Mouse (Mus musculus): ENCODE measurements around the gene Syn3. TPM values are rescaled to one million over a fixed set of nuclear protein-coding genes. Genes with fewer than 3 reads are reported as not detected.

Syn3 gene
- polyA plus RNA-seq, 1 experiment: 3.3 TPM

DNA sequence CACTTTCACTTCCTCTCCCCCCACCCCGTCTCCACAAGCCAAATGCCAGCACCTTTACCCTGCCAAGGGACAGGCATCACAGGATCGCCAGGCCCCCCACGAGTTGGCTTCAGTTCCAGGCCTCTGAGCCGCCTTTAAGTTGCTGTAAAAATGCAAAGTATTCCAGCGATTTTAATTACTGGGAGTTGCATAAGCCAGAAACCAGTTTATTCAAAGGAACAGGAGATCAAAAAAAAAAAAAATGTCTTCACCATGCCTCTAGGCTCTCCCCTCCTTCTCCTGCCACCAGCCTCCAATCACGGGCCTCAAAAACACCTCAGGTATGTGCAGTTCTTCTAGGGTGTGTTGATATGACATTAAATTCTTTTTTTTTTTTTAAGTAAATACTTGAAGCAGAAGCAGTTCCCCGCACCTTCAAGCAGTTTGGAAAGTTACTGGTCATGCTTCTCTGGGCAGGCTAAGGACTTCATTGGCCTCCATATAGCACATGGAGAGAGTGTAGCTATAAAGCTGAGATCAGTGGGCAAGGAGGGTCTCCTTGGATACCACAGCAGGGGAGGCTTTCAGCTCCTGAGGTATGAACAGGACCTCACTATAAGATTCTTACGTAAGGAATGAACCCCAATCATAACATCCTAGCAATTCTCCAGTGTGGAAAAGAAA is 208.5 kb downstream of the Syn3 start:
- no peak overlapping the region for H3K4me3 ChIP-seq (ENCODE audit: insufficient read depth, low read depth, low read length)
- TF ChIP-seq CTCF (conservative IDR thresholded peaks at IDR 0.05; ENCODE audit: insufficient read depth, insufficient read length, low read depth, low read length): no peak
- no peak for TF ChIP-seq POLR2A (IDR thresholded peaks at IDR 0.05; ENCODE audit: low read depth, low read length)
- WGBS: 27% methylated on average over 8 of the region's 8 CpGs
- H3K27ac ChIP-seq (ENCODE audit: insufficient read depth, low read depth, low read length): peak overlapping the region; percentile 96
- peak; percentile 93 for DNase-seq
- H3K27me3 ChIP-seq (replicated peaks; ENCODE audit: control insufficient read depth, insufficient read depth, low read length): no peaks in the 10 kb centered on the region
- H3K36me3 ChIP-seq (ENCODE audit: control insufficient read depth, insufficient read depth, low read length): no peaks in the 10 kb centered on the region
- H3K4me1 ChIP-seq (ENCODE audit: control insufficient read depth, insufficient read depth, low read length): peaks cover 18% of the 10 kb centered on the region

DNA sequence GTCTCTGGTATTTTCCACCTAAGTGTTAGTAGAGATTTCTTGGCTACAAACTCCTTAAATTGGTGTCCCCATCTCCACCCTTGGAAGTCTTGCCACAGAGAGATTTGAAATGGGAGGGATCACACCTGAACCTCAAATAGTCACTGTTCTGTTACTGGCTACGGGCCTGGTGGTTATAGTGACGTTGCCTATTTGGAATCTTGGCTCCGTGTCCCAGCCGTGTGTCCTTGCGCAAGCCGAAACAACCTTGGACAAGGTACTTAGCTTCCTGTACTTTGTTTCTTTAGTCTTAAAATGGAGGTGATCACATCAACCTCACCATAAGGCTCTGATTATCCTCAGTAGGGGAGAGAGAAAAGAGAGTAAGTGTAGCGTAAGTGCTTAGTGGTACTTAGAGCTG is 212.2 kb downstream of the Syn3 start:
- Histone ChIP-seq H3K36me3 (ENCODE audit: control insufficient read depth, insufficient read depth, low read length) (no peaks in the 10 kb centered on the region), H3K4me3 (ENCODE audit: insufficient read depth, low read depth, low read length) (no peak overlapping the region), H3K27ac (ENCODE audit: insufficient read depth, low read depth, low read length) (peak overlapping the region; percentile 39), H3K4me1 (ENCODE audit: control insufficient read depth, insufficient read depth, low read length) (peaks cover 7% of the 10 kb centered on the region; the same call in 1 of the 2 replicates), H3K27me3 (replicated peaks; ENCODE audit: control insufficient read depth, insufficient read depth, low read length) (no peaks in the 10 kb centered on the region)
- 67% methylated on average over 7 of the region's 7 CpGs for WGBS
- DNase-seq: peak; percentile 81
- TF ChIP-seq CTCF (conservative IDR thresholded peaks at IDR 0.05; ENCODE audit: insufficient read depth, insufficient read length, low read depth, low read length) (no peak), POLR2A (IDR thresholded peaks at IDR 0.05; ENCODE audit: low read depth, low read length) (no peak)

DNA sequence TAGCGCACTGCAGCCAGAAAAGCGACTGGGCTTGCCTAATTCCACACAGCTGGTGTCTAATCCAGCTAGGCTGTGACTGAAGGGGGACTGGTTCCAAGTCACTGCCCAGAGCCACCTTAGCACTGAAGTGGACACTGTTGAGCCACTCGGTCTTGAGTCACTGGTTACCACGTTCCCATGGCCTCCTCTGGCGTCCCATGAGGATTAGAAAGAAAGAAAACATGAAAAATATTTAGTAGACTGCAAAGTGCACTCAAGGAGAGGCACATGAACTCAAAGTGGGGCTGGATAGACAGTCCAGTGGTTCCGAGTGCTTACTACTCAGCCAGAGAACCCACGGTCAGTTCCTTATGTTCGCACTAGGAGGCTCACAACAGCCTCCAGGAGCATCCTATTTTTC is 217.5 kb downstream of the Syn3 start:
- no peak for DNase-seq
- 85% methylated on average over 8 of the region's 8 CpGs for WGBS
- Histone ChIP-seq H3K27me3 (replicated peaks; ENCODE audit: control insufficient read depth, insufficient read depth, low read length) (no peaks in the 10 kb centered on the region), H3K36me3 (ENCODE audit: control insufficient read depth, insufficient read depth, low read length) (no peaks in the 10 kb centered on the region), H3K27ac (ENCODE audit: insufficient read depth, low read depth, low read length) (no peak overlapping the region), H3K4me1 (ENCODE audit: control insufficient read depth, insufficient read depth, low read length) (no peaks in the 10 kb centered on the region), H3K4me3 (ENCODE audit: insufficient read depth, low read depth, low read length) (no peak overlapping the region)
- TF ChIP-seq POLR2A (IDR thresholded peaks at IDR 0.05; ENCODE audit: low read depth, low read length) (no peak), CTCF (conservative IDR thresholded peaks at IDR 0.05; ENCODE audit: insufficient read depth, insufficient read length, low read depth, low read length) (no peak)

DNA sequence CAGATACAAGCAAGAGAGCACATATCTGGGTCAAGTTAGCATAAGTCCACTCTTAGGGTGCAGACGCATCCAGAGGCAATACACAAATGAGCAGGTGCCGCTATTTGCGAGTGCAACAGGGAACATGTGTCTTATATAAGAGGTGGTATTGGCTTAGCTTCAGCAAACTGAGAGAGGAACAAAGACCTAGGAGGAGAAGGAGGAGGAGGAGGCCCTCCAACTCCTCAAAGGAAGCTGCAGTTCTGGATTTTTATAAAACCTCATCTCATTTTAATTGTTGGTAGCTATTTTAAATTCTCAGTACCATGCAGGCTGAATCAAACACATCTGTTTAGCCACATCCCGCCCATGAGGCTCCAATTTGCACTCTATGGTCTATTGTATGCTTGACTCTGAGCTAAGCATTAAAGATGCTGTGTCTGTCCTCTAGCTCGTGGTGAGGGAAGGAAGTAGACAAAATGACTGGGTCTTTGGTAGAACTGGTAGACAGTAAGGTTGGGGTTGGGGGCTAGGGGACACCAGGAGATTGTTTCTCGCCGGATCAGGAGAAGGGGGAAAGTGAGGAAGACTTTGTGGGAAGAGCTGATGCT is 219.0 kb downstream of the Syn3 start:
- Histone ChIP-seq H3K27me3 (replicated peaks; ENCODE audit: control insufficient read depth, insufficient read depth, low read length) (no peaks in the 10 kb centered on the region), H3K4me1 (ENCODE audit: control insufficient read depth, insufficient read depth, low read length) (no peaks in the 10 kb centered on the region), H3K4me3 (ENCODE audit: insufficient read depth, low read depth, low read length) (no peak overlapping the region), H3K27ac (ENCODE audit: insufficient read depth, low read depth, low read length) (no peak overlapping the region), H3K36me3 (ENCODE audit: control insufficient read depth, insufficient read depth, low read length) (no peaks in the 10 kb centered on the region)
- WGBS: 92% methylated on average over 7 of the region's 7 CpGs
- DNase-seq: no peak
- TF ChIP-seq POLR2A (IDR thresholded peaks at IDR 0.05; ENCODE audit: low read depth, low read length): no peak
- no peak for TF ChIP-seq CTCF (conservative IDR thresholded peaks at IDR 0.05; ENCODE audit: insufficient read depth, insufficient read length, low read depth, low read length)

DNA sequence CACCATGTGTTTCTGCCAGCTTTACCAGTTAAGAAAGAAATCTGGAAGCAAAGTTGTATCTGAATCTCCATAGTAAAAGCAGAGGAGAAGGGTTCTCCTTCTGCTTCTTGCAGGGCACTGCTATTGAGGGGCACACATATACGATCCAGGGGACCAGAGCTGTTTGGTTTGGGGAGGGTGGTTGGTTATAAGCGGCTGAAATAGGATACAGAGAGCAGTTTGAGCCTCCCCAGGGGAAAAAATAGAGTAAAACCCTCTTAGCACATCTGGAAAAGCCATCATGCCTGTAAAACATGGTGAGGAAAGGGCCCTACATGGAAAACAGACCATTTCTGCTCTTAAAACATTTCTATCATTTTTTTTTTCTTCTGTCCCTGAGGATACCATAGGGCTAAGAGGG is 220.2 kb downstream of the Syn3 start:
- Histone ChIP-seq H3K4me3 (ENCODE audit: insufficient read depth, low read depth, low read length) (no peak overlapping the region), H3K27ac (ENCODE audit: insufficient read depth, low read depth, low read length) (no peak overlapping the region), H3K36me3 (ENCODE audit: control insufficient read depth, insufficient read depth, low read length) (no peaks in the 10 kb centered on the region), H3K27me3 (replicated peaks; ENCODE audit: control insufficient read depth, insufficient read depth, low read length) (no peaks in the 10 kb centered on the region), H3K4me1 (ENCODE audit: control insufficient read depth, insufficient read depth, low read length) (no peaks in the 10 kb centered on the region)
- 96% methylated on average over 2 of the region's 2 CpGs for WGBS
- TF ChIP-seq CTCF (conservative IDR thresholded peaks at IDR 0.05; ENCODE audit: insufficient read depth, insufficient read length, low read depth, low read length): no peak
- no peak for TF ChIP-seq POLR2A (IDR thresholded peaks at IDR 0.05; ENCODE audit: low read depth, low read length)
- DNase-seq: no peak

DNA sequence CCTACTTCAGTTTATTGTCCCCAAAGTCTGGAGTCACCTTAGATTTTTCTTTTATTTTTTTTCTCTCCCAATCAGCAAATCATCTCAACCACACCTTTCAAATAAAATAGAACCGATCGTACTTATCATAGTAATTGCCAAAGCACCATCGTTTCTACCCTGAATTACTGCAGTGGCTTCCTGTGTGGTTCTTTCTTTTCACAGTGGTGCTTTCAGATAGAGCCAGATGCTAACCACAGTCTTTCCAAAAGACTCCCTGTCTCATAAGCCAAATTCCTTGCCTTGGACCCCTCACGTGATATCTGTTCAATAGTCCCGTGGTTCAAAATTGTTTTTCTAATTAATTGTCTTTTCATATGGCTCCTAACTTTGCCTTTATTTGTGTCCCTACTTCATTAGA is 221.4 kb downstream of the Syn3 start:
- no peaks in the 10 kb centered on the region; the same call in 1 of the 2 replicates for H3K4me1 ChIP-seq (ENCODE audit: control insufficient read depth, insufficient read depth, low read length)
- TF ChIP-seq CTCF (conservative IDR thresholded peaks at IDR 0.05; ENCODE audit: insufficient read depth, insufficient read length, low read depth, low read length) (no peak), POLR2A (IDR thresholded peaks at IDR 0.05; ENCODE audit: low read depth, low read length) (no peak)
- H3K27ac ChIP-seq (ENCODE audit: insufficient read depth, low read depth, low read length): no peak overlapping the region
- no peaks in the 10 kb centered on the region for H3K27me3 ChIP-seq (replicated peaks; ENCODE audit: control insufficient read depth, insufficient read depth, low read length)
- 86% methylated on average over 5 of the region's 5 CpGs for WGBS
- no peak overlapping the region for H3K4me3 ChIP-seq (ENCODE audit: insufficient read depth, low read depth, low read length)
- DNase-seq: no peak
- no peaks in the 10 kb centered on the region for H3K36me3 ChIP-seq (ENCODE audit: control insufficient read depth, insufficient read depth, low read length)

DNA sequence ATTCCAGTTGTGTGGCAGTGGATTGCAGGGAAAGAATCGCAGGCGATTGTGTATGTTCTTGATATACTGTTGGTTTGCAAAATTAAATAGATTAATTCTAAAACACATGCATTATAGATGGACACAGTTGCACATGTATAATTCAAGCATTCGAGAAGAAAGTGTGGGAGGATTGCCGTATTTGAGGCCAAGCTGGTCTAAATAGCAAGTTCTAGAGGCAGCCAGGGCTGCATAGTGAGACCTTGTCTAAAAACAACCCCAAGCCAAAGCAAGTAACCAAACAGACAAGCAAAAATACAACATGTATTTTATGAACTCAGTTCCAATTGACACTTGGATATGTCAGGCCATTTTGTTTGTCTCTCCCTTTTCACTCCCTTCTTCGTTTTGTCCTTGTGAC is 223.1 kb downstream of the Syn3 start:
- H3K4me3 ChIP-seq (ENCODE audit: insufficient read depth, low read depth, low read length): no peak overlapping the region
- H3K27ac ChIP-seq (ENCODE audit: insufficient read depth, low read depth, low read length): no peak overlapping the region
- no peaks in the 10 kb centered on the region for H3K36me3 ChIP-seq (ENCODE audit: control insufficient read depth, insufficient read depth, low read length)
- peaks cover 3% of the 10 kb centered on the region for H3K4me1 ChIP-seq (ENCODE audit: control insufficient read depth, insufficient read depth, low read length)
- 90% methylated on average over 5 of the region's 5 CpGs for WGBS
- TF ChIP-seq POLR2A (IDR thresholded peaks at IDR 0.05; ENCODE audit: low read depth, low read length) (no peak), CTCF (conservative IDR thresholded peaks at IDR 0.05; ENCODE audit: insufficient read depth, insufficient read length, low read depth, low read length) (no peak)
- H3K27me3 ChIP-seq (replicated peaks; ENCODE audit: control insufficient read depth, insufficient read depth, low read length): no peaks in the 10 kb centered on the region
- no peak for DNase-seq
